Mouse (Mus musculus) embryo, embryonic 9.5 days (tissue): ENCODE results near the gene Agap1.

ENCODE experiments used
- DNase-seq: peaks from one replicate; pipeline ENCODE4 v3.0.0-alpha.2; 2017; ENCODE audit errors: extremely low spot score

Gene Agap1

GRCm38 (mm10) chr1:89616556-89616955 lies 161.9 kb downstream of the Agap1 start:
- DNase-seq, result no peak

GRCm38 (mm10) chr1:89617336-89617735 lies 162.7 kb downstream of the Agap1 start:
- no peak for DNase-seq

GRCm38 (mm10) chr1:89619963-89620362 lies 165.4 kb downstream of the Agap1 start:
- DNase-seq, result no peak

GRCm38 (mm10) chr1:89621014-89621791 lies 166.6 kb downstream of the Agap1 start:
- no peak for DNase-seq

GRCm38 (mm10) chr1:89621952-89622351 lies 167.3 kb downstream of the Agap1 start:
- DNase-seq, result no peak

GRCm38 (mm10) chr1:89622801-89623200 lies 168.2 kb downstream of the Agap1 start:
- no peak for DNase-seq

- no peak for DNase-seq
These were observed 170.7 kb downstream of the Agap1 start for GRCm38 (mm10) chr1:89625312-89625711.

GRCm38 (mm10) chr1:89625967-89626366 lies 171.4 kb downstream of the Agap1 start:
- DNase-seq, result no peak

- DNase-seq, result no peak
These were observed 172.3 kb downstream of the Agap1 start for GRCm38 (mm10) chr1:89626940-89627339.

- DNase-seq, result peak; percentile 27
These were observed 173.0 kb downstream of the Agap1 start for GRCm38 (mm10) chr1:89627650-89628049.

- no peak for DNase-seq
These were observed 176.2 kb downstream of the Agap1 start for GRCm38 (mm10) chr1:89630836-89631235.

- peak; percentile 52 for DNase-seq
These were observed 177.1 kb downstream of the Agap1 start for GRCm38 (mm10) chr1:89631747-89632146.

GRCm38 (mm10) chr1:89634055-89634454 lies 179.4 kb downstream of the Agap1 start:
- DNase-seq, result no peak

- no peak for DNase-seq
These were observed 180.5 kb downstream of the Agap1 start for GRCm38 (mm10) chr1:89635131-89635530.

- no peak for DNase-seq
These were observed 183.1 kb downstream of the Agap1 start for GRCm38 (mm10) chr1:89637670-89638069.

- DNase-seq, result peak; percentile 26
These were observed 189.0 kb downstream of the Agap1 start for GRCm38 (mm10) chr1:89643445-89644100.

- no peak for DNase-seq
These were observed 189.5 kb downstream of the Agap1 start for GRCm38 (mm10) chr1:89644120-89644519.

- peak; percentile 70 for DNase-seq
These were observed 191.9 kb downstream of the Agap1 start for GRCm38 (mm10) chr1:89646326-89647018.

- no peak for DNase-seq
These were observed 192.9 kb downstream of the Agap1 start for GRCm38 (mm10) chr1:89647505-89647904.

- DNase-seq, result no peak
These were observed 196.0 kb downstream of the Agap1 start for GRCm38 (mm10) chr1:89650557-89650956.

GRCm38 (mm10) chr1:89656167-89656566 lies 201.6 kb downstream of the Agap1 start:
- no peak for DNase-seq

GRCm38 (mm10) chr1:89656643-89657321 lies 202.2 kb downstream of the Agap1 start:
- no peak for DNase-seq
